Mouse (Mus musculus): ENCODE results near the gene Pigq.

- TF ChIP-seq ZC3H11A (IDR thresholded peaks at IDR 0.05; ENCODE audit: low read depth, low read length) (no peak), EP300 (IDR thresholded peaks at IDR 0.05; ENCODE audit: low read length) (no peak), RAD21 (IDR thresholded peaks at IDR 0.05; ENCODE audit: low read depth, low read length) (no peak), CTCF (conservative IDR thresholded peaks at IDR 0.05 in 1 of 2, IDR thresholded peaks at IDR 0.05 in 1 of 2; ENCODE audit: low read depth in 2 of 2, low read length in 2 of 2) (no peak), ZKSCAN1 (IDR thresholded peaks at IDR 0.05; ENCODE audit: borderline replicate concordance, low read depth, low read length) (no peak), POLR2A (IDR thresholded peaks at IDR 0.05; ENCODE audit: low read depth, low read length) (no peak), TBP (conservative IDR thresholded peaks at IDR 0.05; ENCODE audit: low read depth, low read length) (no peak), NRF1 (IDR thresholded peaks at IDR 0.05; ENCODE audit: low read depth, low read length) (no peak), UBTF (IDR thresholded peaks at IDR 0.05; ENCODE audit: low read depth, low read length) (no peak), ETS1 (conservative IDR thresholded peaks at IDR 0.05; ENCODE audit: low read depth, low read length) (no peak), USF1 (IDR thresholded peaks at IDR 0.05; ENCODE audit: low read depth, low read length) (no peak), MYC (IDR thresholded peaks at IDR 0.05; ENCODE audit: low read depth, low read length) (no peak), MAZ (IDR thresholded peaks at IDR 0.05; ENCODE audit: low read depth, low read length) (no peak), MAX (IDR thresholded peaks at IDR 0.05; ENCODE audit: low read length) (no peak)
These were observed 67.7 kb downstream of the Pigq start for GRCm38 (mm10) chr17:25877025-25877424.
